Comparison of ENCODE assay signal across 10 mouse cellular contexts in the genomic region with DNA sequence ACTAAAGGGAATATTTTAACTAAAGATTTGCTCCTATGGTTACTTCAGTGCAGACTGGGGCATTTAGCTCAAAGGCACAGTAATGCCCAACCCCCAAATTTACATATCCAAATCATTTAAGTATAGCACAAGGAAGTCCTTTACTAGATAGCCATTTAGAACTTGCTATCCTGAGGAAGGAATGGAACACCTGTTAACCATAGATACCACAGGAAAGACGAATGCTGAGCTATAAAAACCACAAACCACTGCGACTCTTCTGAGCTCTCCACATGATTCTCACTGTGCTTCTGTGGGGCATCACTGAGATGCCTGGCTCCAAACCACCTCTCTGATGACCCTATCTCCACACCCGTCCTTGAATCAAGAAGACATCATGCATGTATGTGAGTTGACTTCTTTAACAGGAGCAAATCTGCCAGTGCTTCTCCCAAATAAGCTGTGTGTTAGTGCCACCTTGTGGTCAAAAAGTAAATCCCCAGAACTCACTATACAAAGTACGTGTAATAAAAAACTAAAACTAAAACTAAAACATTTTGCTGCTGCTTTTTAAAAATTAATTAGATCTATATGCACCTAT. TPM values are rescaled to one million over a fixed set of nuclear protein-coding genes. Genes with fewer than 3 reads are reported as not detected.
A peak's percentile ranks its signal among the peaks of the same experiment; 100 is the strongest.
DNase-seq lines count a peak whose midpoint lies in the region; ATAC-seq and TF ChIP-seq lines count a peak whose summit lies in the region.
"Had no signal": no experiment of that assay in that cellular context is flagged by ENCODE, and none has a peak within 500 bp of the region (broad histone marks: within the 10 kb centered on the region; RNA-seq: fewer than 3 reads in every experiment).

No protein-coding gene starts in this region.

- WGBS in forebrain, embryonic 14.5 days: 40% methylated on average over 4 of the region's 4 CpGs
- 20% methylated on average over 4 of the region's 4 CpGs for WGBS in small intestine, adult 2 months

- H3K9me3 ChIP-seq in forebrain, embryonic 14.5 days (replicated peaks; ENCODE audit: control insufficient read depth, low read length): no peaks in the 10 kb centered on the region

- DNase-seq in cerebellum, adult 18-20 months: peak; percentile 12 to 22
- DNase-seq in cerebellum, adult 11-12 months: no peak
- peak; percentile 88 for DNase-seq in 3T3-L1 (ENCODE audit: low read depth, low spot score)
- DNase-seq in adipocyte (ENCODE audit: low spot score): peak; percentile 87
- DNase-seq in forebrain, embryonic 14.5 days (ENCODE audit: low spot score): peak; percentile 84
- peak; percentile 24 to 60 for DNase-seq in kidney, postnatal 36 days

- H3K27me3 ChIP-seq in forebrain, embryonic 14.5 days (replicated peaks; ENCODE audit: control insufficient read depth, insufficient read depth, low read length): no peaks in the 10 kb centered on the region
- H3K27me3 ChIP-seq in small intestine, adult 2 months (ENCODE audit: control insufficient read depth, insufficient read depth, low read length): peaks cover 2% of the 10 kb centered on the region; the same call in 1 of the 2 replicates

- TF ChIP-seq CTCF in small intestine, adult 2 months (IDR thresholded peaks at IDR 0.05; ENCODE audit: extremely low read depth, insufficient read length, insufficient replicate concordance, low read depth, low read length): peak; percentile 38; the same call in 1 of the 2 replicates

- TF ChIP-seq POLR2A in small intestine, adult 2 months (IDR thresholded peaks at IDR 0.05; ENCODE audit: low read depth, low read length): no peak

- peak; percentile 57; the same call in 1 of the 2 replicates for ATAC-seq in forebrain, embryonic 14.5 days
- peak; percentile 78 for ATAC-seq in megakaryocyte, adult 5-6 weeks (ENCODE audit: poor library complexity, severe bottlenecking)

- no peaks in the 10 kb centered on the region for H3K36me3 ChIP-seq in forebrain, embryonic 14.5 days (ENCODE audit: control insufficient read depth, insufficient read depth, low read length)
- no peaks in the 10 kb centered on the region for H3K36me3 ChIP-seq in small intestine, adult 2 months (ENCODE audit: control insufficient read depth, insufficient read depth, low read length)

- H3K4me2 ChIP-seq in forebrain, embryonic 14.5 days (ENCODE audit: low read length): no peak overlapping the region

- H3K4me1 ChIP-seq in forebrain, embryonic 14.5 days (ENCODE audit: control insufficient read depth, insufficient read depth, low read length): no peaks in the 10 kb centered on the region
- no peaks in the 10 kb centered on the region for H3K4me1 ChIP-seq in small intestine, adult 2 months (ENCODE audit: control insufficient read depth, insufficient read depth, insufficient read length, low read length)

- no peak overlapping the region for H3K9ac ChIP-seq in forebrain, embryonic 14.5 days (ENCODE audit: low read length)

- H3K4me3 ChIP-seq in forebrain, embryonic 14.5 days (ENCODE audit: low read depth, low read length): no peak overlapping the region
- no peak overlapping the region for H3K4me3 ChIP-seq in small intestine, adult 2 months (ENCODE audit: low read depth, low read length)
- H3K4me3 ChIP-seq: myocyte had no signal

- H3K27ac ChIP-seq in forebrain, embryonic 14.5 days (ENCODE audit: low read depth, low read length): no peak overlapping the region
- H3K27ac ChIP-seq in small intestine, adult 2 months (ENCODE audit: insufficient read depth, low read depth, low read length): no peak overlapping the region

RNA-seq across cellular contexts. Expression of gene Tma16, which starts 10.8 kb away (rescaled TPM):
- polyA plus RNA-seq in forebrain, embryonic 14.5 days (2014; fragmentation: Nextera tagmentation; extraction: Ambion mirVana): 7.6 and 10.0 TPM in 2 replicates
- 4.0 and 4.2 TPM in 2 replicates for total RNA-seq in megakaryocyte, adult 5-6 weeks (2015)
- 7.9 and 8.7 TPM in 2 replicates for total RNA-seq in megakaryocyte, adult 5-6 weeks (2017)
- polyA plus RNA-seq in small intestine, adult 2 months (2012; rRNA removed): 0.34 and 0.46 TPM in 2 replicates

RNA-seq across cellular contexts. Expression of gene Tktl2, which starts 14.5 kb away (rescaled TPM):
- polyA plus RNA-seq in forebrain, embryonic 14.5 days (2014; fragmentation: Nextera tagmentation; extraction: Ambion mirVana): not detected in 2 replicates
- 0.04 TPM in 1 of 2 replicates, not detected in the other for total RNA-seq in megakaryocyte, adult 5-6 weeks (2015)
- not detected in 2 replicates for total RNA-seq in megakaryocyte, adult 5-6 weeks (2017)
- not detected in 2 replicates for polyA plus RNA-seq in small intestine, adult 2 months (2012; rRNA removed)
- polyA plus RNA-seq: heart, embryonic 14.5 days; myocyte had no signal
